Comparison of ENCODE assay signal across 9 mouse cellular contexts in the genomic region with DNA sequence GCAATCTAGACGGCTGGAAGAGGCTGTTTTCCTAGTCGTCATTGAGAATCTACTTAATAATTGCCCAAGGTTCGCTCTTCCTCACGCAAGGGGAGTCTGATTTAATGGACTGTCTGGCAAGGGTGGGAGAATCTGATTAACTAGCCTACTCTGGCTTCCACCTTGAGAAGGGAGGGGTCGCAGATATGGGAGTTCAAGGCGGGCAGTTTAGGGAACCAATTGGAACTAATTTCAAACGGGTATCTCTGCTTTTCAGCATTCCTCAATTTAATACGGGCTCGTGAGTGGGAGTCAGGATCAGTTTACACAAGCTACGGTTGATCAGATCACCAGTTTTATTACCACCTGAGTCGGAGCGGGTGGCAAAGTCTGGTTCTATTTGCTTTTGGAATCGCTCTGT. TPM values are rescaled to one million over a fixed set of nuclear protein-coding genes. Genes with fewer than 3 reads are reported as not detected.
DNase-seq lines count a peak whose midpoint lies in the region; ATAC-seq lines count a peak whose summit lies in the region.
"Had no signal": no experiment of that assay in that cellular context is flagged by ENCODE, and none has a peak within 500 bp of the region (broad histone marks: within the 10 kb centered on the region; RNA-seq: fewer than 3 reads in every experiment).

No protein-coding gene starts in this region.

- peak overlapping the region; percentile 39 for H3K4me3 ChIP-seq in kidney, embryonic 16.5 days (ENCODE audit: low read length)
- H3K4me3 ChIP-seq in embryonic facial prominence, embryonic 13.5 days: peak overlapping the region; percentile 22
- H3K4me3 ChIP-seq in hindbrain, embryonic 14.5 days (replicated peaks; ENCODE audit: low read length): no peak overlapping the region
- H3K4me3 ChIP-seq in midbrain, embryonic 12.5 days: no peak overlapping the region

- intact Hi-C loops in left cerebral cortex, postnatal 25 days (cut with DNase I): no loop called here

- H3K9ac ChIP-seq in kidney, embryonic 16.5 days (replicated peaks; ENCODE audit: low read length): peak overlapping the region; percentile 47
- H3K9ac ChIP-seq in embryonic facial prominence, embryonic 13.5 days: no peak overlapping the region
- H3K9ac ChIP-seq in hindbrain, embryonic 14.5 days: no peak overlapping the region
- no peak overlapping the region for H3K9ac ChIP-seq in midbrain, embryonic 12.5 days (replicated peaks)

- peak; percentile 68 for ATAC-seq in kidney, embryonic 16.5 days (ENCODE audit: low FRiP score, low TSS enrichment)
- ATAC-seq in embryonic facial prominence, embryonic 13.5 days (ENCODE audit: insufficient number of reproducible peaks, insufficient read depth, low FRiP score, low TSS enrichment, low read depth): 0 out of 2 replicates have a peak, but pooled peaks have one; percentile 52
- no peak for ATAC-seq in hindbrain, embryonic 14.5 days (ENCODE audit: low FRiP score)
- no peak for ATAC-seq in midbrain, embryonic 12.5 days (ENCODE audit: low FRiP score, low read depth)

- H3K4me2 ChIP-seq in kidney, embryonic 16.5 days (replicated peaks; ENCODE audit: low read depth, low read length): peak overlapping the region; percentile 53
- H3K4me2 ChIP-seq in embryonic facial prominence, embryonic 13.5 days: peak overlapping the region; percentile 43
- peak overlapping the region; percentile 23 for H3K4me2 ChIP-seq in hindbrain, embryonic 14.5 days (replicated peaks)
- H3K4me2 ChIP-seq in midbrain, embryonic 12.5 days (replicated peaks): peak overlapping the region; percentile 26

- no peaks in the 10 kb centered on the region; the same call in 1 of the 2 replicates for H3K9me3 ChIP-seq in kidney, embryonic 16.5 days (ENCODE audit: low read length)
- no peaks in the 10 kb centered on the region for H3K9me3 ChIP-seq in embryonic facial prominence, embryonic 13.5 days
- no peaks in the 10 kb centered on the region for H3K9me3 ChIP-seq in hindbrain, embryonic 14.5 days (ENCODE audit: control insufficient read depth, low read length)
- no peaks in the 10 kb centered on the region for H3K9me3 ChIP-seq in midbrain, embryonic 12.5 days

- H3K27ac ChIP-seq in kidney, embryonic 16.5 days (ENCODE audit: low read length): peak overlapping the region; percentile 67
- no peak overlapping the region for H3K27ac ChIP-seq in embryonic facial prominence, embryonic 13.5 days
- H3K27ac ChIP-seq in hindbrain, embryonic 14.5 days: no peak overlapping the region
- H3K27ac ChIP-seq in midbrain, embryonic 12.5 days (replicated peaks): no peak overlapping the region

- under 1% methylated on average over 13 of the region's 13 CpGs for WGBS in kidney, embryonic 16.5 days
- WGBS in embryonic facial prominence, embryonic 13.5 days: under 1% methylated on average over 13 of the region's 13 CpGs
- 3% methylated on average over 13 of the region's 13 CpGs for WGBS in hindbrain, embryonic 14.5 days
- WGBS in midbrain, embryonic 12.5 days: 2% methylated on average over 13 of the region's 13 CpGs

- H3K36me3 ChIP-seq in kidney, embryonic 16.5 days (ENCODE audit: insufficient read depth, low read length): no peaks in the 10 kb centered on the region
- H3K36me3 ChIP-seq in embryonic facial prominence, embryonic 13.5 days: no peaks in the 10 kb centered on the region
- H3K36me3 ChIP-seq in hindbrain, embryonic 14.5 days (replicated peaks; ENCODE audit: control insufficient read depth, insufficient read depth): no peaks in the 10 kb centered on the region
- H3K36me3 ChIP-seq in midbrain, embryonic 12.5 days: no peaks in the 10 kb centered on the region

- no peak for DNase-seq in kidney, postnatal 14 days
- DNase-seq in hindbrain, embryonic 14.5 days (ENCODE audit: low spot score): no peak
- no peak for DNase-seq in gastrocnemius, postnatal 4 days (ENCODE audit: low spot score in 2 of 2)
- DNase-seq in left cerebral cortex, postnatal 25 days (ENCODE audit: low spot score in 2 of 2): no peak
- DNase-seq in spleen, adult 18-20 months: no peak
- DNase-seq: gastrocnemius, postnatal 25 days had no signal

- H3K4me1 ChIP-seq in kidney, embryonic 16.5 days (ENCODE audit: insufficient read depth, low read length): peaks cover 36% of the 10 kb centered on the region
- peaks cover 13% of the 10 kb centered on the region for H3K4me1 ChIP-seq in embryonic facial prominence, embryonic 13.5 days
- no peaks in the 10 kb centered on the region; the same call in 1 of the 2 replicates for H3K4me1 ChIP-seq in hindbrain, embryonic 14.5 days (replicated peaks; ENCODE audit: control insufficient read depth, insufficient read depth, low read length)
- H3K4me1 ChIP-seq in midbrain, embryonic 12.5 days: peaks cover 12% of the 10 kb centered on the region; the same call in 1 of the 2 replicates

- H3K27me3 ChIP-seq in kidney, embryonic 16.5 days (ENCODE audit: insufficient read depth, low read length): 0 out of 2 replicates have a peak, but pooled peaks cover 3% of the 10 kb centered on the region
- peaks cover 71% of the 10 kb centered on the region for H3K27me3 ChIP-seq in embryonic facial prominence, embryonic 13.5 days
- peaks cover 24% of the 10 kb centered on the region for H3K27me3 ChIP-seq in hindbrain, embryonic 14.5 days (ENCODE audit: control insufficient read depth, insufficient read depth, low read length)
- peaks cover 42% of the 10 kb centered on the region for H3K27me3 ChIP-seq in midbrain, embryonic 12.5 days

RNA-seq across cellular contexts. Expression of a gene that starts 14.3 kb away (rescaled TPM):
- 110 and 123 TPM in 2 replicates for polyA plus RNA-seq in kidney, embryonic 16.5 days (2015; fragmentation: Nextera tagmentation; extraction: Ambion mirVana)
- 78.6 and 82.7 TPM in 2 replicates for polyA plus RNA-seq in embryonic facial prominence, embryonic 13.5 days (2015; fragmentation: Nextera tagmentation; extraction: Ambion mirVana)
- polyA plus RNA-seq in hindbrain, embryonic 14.5 days (2014; fragmentation: Nextera tagmentation; extraction: Ambion mirVana): 89.1 and 99.0 TPM in 2 replicates
- polyA plus RNA-seq in midbrain, embryonic 12.5 days (2016; fragmentation: Nextera tagmentation; extraction: Ambion mirVana): 150 and 159 TPM in 2 replicates
- 100 to 1,000 TPM; 118 to 123 TPM for total RNA-seq in gastrocnemius, postnatal 4 days (2021)
- 100 to 1,000 TPM; 105 to 121 TPM for total RNA-seq in left cerebral cortex, postnatal 25 days (2021)

Comparison
In these comparisons a context has a peak if more than half of its experiments do, and no peak if none do; other contexts are left out.
1. ATAC-seq: peak in kidney, embryonic 16.5 days (single experiment) and embryonic facial prominence, embryonic 13.5 days (single experiment); none in hindbrain, embryonic 14.5 days (single experiment) and midbrain, embryonic 12.5 days (single experiment).
2. H3K4me3 ChIP-seq: peak in kidney, embryonic 16.5 days (single experiment) and embryonic facial prominence, embryonic 13.5 days (single experiment); none in hindbrain, embryonic 14.5 days (single experiment) and midbrain, embryonic 12.5 days (single experiment).
3. Peak in every context shown above with its lines, with median percentiles within 50 percentile points of each other: H3K4me2 ChIP-seq.